Mouse (Mus musculus) kidney, postnatal 4 days (tissue): ENCODE data around the gene Rsph3a.

Experiments used
- DNase-seq, 2 experiments: peaks; one replicate each; pipeline ENCODE4 v3.0.0; 2021; ENCODE audit warnings: mixed read lengths in 2 of 2

Rsph3a gene

DNA sequence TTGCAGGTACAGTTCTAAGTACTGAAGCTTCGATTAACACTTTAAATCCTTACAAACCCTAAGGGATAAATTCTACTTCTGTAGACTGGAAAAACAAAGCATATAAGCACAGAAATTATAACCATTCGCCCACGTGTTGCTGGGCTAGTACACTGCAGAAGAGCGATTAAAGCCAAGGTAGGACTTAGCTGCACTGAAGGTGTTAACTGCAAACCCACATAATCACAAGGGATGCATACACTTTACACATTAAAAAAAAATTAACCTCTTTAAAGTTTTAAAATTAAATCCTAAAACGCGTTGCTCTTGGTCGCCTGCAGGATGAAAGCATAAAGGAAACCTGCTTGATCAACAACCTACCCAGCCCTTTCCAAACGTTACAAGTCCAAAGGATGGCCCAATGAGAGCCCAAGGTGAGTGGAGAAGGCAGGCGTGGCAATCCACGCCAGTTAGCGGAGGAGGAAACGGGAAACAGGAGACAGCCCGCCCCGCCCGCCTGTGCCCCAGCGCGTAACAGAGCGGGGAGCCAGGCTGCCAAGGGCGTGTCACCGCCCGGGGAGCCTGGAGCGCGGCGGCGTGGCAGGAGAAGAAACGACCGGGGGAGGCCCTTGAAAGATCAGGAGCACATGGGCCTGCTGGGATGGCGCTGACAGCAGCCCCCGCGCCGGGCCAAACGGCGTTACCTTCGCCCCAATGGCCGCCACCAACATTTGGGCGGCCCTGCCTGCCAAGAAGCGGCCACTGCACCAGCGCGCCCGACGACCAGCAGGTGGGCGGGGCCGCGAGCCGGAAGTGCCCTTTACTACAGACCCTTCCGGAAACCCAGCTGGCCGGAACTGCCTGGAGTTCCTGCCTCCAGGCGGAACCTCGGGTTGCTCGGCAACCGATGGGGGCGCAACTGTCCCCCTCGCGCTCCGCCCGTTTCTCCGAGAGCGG, at the start of gene Rsph3a:
TSS of gene Rsph3a (plus strand) at position 498 of the 936 bp plus-strand sequence.
- DNase-seq: peak; percentile 90 to 95

DNA sequence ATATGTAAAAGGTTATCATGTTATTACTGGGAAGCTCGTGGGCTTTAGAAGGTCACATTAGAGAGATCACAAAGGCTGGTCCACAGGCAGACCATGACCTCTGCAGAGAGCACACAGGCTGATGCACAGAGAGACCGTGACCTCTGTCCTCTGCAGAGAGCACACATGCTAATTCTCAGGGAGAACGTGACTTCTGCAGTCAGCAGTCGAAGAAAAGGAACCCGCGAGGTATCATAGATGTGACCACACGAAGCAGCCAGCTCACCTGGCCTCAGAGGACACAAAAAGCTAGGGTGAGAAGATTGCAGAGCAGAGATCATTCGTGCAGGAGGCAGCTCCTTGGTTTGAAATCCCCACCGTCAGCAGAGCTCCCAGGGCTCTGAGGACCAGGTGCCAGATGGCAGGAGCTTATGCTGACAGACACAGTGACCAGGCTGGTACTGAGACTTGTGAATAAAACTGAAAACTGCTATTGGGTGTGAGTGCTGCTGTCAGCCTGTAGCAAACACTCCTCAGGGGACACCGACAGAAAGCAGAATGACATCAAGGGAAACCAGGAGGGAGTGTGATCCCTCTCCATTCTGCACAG, 49.3 kb upstream of the Rsph3a start:
- no peak for DNase-seq

DNA sequence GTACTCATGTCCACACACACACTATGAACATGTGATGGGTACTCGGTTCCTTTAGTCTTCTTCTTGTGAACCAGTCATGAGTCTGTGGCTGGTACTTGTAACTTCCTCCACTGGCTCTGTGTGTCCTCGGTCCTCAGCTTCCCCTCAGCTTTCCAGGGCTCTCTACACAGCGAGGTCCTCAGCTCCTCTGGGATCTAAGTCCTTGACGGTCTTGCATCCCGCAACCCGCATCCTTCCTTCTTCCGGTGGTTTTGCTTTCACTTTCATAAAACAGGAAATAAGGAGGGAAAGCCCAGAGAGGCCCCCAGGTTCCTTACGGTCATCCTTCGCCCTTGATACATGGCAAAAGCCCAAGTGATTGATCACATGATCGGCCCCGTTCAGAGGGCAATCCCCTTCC, 48.3 kb upstream of the Rsph3a start:
- no peak for DNase-seq

DNA sequence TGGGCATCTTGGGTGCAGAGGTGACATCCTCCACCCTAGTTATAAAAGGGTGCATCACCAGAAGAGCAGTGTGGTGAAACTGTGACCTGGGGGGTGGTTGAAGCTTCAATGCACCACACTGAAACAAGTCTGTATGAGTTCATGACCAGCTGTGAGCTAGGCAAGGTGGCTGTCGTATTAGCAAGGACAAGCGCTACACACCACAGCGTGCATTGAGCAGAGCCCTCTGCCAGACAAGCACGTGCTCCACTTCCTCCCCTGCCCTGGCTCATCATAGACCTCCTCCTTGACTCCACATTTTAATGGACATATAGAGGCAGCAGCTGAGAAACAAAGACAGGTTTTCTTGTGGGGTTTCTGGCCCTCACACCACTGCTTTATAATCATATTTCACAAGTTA, 47.7 kb upstream of the Rsph3a start:
- DNase-seq: no peak

DNA sequence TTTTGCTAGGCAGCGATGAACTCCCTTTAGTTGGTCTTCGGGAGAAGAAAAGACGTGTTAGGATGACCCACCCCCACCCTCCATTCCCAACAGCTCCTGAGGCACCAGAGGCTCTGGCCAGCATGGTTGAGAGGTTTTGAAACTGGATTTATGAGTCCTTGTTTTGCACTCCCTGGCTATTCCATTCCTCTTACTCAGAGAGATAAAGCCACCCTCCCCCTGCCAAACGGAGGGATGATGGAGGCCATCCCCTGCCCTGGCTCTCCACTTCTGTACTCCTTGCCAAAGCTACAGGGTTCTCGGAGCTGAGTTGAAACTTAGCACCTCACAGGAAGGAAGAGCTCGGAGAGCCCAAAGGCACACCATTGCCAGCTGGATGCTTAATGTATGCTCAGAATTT, 46.2 kb upstream of the Rsph3a start:
- DNase-seq: peak in 1 of 2 experiments; percentile 37

DNA sequence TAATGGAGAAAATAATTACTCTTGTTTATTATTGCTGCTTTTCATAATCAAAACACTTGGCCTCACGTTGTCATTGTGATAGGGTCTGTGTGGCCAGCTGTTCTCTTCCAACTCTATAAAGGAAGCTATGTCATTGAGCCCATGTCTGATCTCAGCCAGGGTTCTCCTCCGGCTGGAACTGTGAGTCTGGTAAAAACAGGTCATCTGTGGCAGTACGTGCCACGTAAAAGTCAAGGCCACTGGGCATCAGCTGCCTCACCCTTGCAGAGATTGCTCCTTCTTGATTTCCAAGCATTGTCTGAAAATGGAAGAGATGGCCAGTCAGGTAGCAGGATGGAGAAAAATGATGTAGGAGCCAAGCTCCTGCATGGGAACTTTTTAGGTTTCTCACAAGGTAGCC, 45.5 kb upstream of the Rsph3a start:
- DNase-seq: no peak

DNA sequence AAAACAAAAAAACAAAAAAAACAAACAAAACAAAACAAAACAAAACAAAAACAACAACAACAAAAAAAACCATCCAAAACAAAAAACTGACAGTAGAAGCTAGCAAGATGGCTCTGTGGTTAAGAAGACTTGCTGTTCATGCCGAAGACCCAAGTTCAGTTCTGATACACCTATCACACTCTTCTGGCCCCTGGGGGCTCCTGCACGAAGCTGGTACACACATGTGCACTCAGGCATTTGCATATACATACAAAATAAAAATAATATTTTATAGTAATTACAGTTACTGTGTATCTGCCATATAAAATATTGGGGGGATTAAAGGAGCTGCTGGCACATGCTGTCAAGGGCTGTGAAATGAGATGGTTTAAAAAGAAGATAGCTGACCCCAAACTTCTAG, 43.9 kb upstream of the Rsph3a start:
- no peak for DNase-seq

DNA sequence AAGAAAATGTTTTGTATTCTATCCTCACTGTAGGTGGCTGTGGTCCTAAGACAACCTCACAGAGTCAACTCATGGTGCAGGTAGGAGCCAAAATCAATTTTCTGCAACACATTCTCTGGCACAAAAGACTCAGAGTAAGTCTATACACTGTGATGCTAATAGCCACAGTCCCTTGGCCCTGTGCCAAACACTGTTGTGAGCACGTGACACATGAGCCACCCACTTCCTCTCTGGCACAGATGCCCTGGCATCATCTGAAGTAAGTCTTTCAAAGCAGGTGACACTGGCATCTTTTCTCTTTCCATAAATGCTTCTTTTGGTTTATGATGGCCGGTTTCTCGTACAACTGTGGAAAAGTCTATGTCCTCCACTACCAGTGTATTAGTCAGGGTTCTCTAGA, 43.1 kb upstream of the Rsph3a start:
- DNase-seq: peak in 1 of 2 experiments; percentile 43

DNA sequence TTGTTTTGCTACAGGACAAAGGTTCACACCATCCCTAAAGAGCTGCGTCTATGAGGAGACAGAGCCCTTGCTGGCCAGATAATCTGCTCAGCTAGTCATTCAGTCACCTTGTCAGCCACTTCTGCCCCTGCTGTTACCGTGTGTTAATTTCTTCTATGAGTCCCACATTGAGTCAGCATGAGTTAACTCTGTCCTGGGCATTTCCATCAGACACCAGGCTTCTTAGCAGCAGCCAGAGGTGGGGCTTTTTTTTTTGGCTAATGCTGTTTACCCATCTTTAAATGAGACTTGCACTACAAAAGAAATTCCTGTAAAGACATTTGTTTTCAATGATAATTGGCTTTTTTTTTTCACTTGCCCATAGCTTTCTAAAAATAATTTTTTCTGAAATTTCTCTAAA, 40.4 kb upstream of the Rsph3a start:
- DNase-seq: no peak

DNA sequence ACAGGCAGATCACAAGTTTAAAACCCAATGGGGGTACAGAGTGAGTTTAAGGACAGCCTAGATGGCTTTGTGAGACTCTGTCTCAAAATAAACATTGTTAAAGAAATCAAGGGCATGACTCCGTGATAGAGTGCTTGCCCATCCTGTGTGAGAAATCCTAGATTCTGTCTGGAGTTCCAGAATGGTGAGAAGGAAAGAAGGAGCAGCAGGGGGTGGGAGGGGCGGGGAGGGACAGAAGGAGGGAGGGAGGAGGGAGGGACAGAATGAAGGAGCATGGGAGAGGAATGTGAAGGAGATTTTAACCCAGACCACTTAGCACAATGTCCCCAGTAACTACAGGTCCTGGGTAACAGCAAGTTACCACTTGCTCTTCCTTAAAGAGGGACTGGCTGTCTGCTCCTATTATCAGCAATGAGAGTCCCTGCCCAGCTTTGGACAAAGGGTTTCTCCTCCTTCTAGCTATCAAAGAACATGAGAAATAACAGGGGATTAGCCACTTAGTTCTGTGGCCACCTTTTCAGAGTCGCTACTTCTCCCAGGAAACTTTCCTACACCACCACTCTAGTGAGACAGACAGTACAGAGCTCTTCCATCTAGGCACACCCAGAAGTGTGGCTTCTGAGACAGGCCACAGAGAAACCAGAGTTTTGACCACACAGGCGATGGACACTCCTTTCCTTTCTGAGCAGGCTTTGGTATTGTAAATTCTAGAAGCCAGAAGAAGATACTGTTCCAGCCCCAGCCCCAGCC, 39.3 kb upstream of the Rsph3a start:
- no peak for DNase-seq

DNA sequence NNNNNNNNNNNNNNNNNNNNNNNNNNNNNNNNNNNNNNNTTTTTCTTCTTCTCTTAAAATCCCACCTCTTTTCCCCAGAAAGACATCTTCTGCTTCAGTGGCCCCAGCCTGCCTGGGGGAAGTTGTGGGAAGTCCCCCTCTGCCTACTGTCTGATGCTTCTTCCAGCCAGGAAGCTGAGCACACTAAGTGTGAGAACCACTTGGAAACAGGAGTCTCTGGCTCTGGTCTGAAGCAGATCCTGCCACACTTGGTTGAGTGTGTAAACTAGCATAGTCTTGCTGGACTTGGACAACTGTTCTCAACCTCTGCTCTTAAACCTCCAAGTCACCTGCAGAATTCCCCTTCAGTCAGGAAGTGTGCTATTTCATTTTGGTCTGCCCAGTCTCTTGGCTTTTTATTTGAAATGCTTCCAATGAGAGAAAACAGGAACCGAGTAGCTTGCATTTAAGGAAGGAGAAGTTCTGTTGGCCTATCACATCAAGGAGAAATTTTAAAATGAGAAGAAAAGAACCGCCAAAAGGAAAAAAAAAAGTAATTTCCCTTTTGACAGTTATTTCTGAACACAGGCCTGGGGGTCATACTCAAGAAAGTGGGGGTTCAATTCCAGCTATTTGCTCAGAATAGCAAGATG, 30.7 kb upstream of the Rsph3a start:
- no peak for DNase-seq

DNA sequence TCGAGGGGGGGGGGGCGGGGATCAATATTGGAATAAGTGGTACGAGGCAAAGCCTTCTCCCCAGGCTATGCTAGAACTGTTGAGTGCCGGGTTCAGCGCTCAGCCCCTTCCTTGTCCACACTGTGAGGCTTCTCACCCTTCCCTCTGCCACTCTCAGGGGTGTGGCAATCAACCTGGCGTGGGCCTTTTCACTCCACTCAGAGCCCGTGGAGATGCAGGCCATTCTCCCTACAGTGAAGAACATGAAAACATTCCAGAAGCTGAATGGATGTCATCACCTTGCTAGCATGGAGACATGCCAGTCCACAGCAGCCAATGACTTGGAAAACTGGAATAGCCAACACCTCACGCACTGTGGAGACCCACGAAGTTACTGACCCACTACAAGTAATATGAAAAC, 29.6 kb upstream of the Rsph3a start:
- DNase-seq: no peak

DNA sequence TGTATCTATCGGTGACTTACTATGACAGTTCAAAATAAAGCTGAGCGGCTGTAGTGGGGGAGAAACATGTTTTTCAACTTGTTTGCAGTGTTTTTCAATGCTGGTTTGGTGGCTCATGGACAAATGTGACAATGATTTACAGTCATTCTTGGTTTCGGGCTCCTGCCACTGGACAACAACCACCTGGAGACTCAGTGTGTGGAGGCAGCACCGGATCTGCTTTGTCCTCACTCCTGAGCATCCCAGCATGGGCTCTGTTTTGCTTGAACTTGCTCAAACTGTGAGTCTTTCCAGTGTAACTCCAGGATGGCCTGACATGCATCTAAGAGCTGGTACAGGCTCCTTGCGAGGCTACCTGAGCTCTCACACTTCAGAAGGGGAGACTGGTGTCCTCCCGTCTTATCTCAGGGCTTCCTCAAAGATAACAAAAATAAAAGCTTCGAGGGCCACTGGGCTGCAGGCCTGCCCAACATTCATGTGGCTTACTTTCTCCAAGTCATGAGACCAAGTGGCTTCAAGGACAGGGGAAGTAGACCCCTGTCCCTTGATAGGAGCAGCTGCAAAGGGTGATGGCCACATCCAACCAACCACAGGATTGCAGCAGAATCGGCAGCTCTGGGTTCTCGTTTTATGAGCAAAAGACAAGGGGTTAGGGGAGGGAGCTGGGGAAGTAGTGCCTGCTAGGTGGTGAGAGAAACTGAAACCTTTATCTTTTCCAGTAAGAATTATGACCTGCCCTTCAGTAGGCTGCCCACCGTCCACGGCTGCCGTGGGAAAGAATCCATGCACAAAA, 28.4 kb upstream of the Rsph3a start:
- DNase-seq: peak; percentile 35 to 58

DNA sequence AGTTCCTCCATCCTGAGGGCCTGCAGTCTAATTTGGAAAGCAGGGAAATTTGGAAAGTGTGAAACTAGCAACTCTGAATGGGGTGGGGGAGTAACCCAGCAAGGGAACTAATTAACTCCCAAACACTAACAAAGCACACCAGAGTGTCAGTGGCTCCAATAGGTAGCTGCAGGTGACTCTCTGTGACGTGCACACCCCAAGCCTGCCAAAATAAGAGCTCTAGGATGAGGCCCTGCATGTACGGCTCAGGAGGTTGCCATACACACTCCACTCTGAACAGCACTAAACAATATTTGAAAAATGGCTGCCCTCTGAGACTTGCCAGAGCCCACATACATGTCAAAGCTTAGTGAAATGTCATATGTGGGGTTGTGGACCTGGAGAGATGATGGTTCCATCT, 27.1 kb upstream of the Rsph3a start:
- DNase-seq: peak in 1 of 2 experiments; percentile 28

DNA sequence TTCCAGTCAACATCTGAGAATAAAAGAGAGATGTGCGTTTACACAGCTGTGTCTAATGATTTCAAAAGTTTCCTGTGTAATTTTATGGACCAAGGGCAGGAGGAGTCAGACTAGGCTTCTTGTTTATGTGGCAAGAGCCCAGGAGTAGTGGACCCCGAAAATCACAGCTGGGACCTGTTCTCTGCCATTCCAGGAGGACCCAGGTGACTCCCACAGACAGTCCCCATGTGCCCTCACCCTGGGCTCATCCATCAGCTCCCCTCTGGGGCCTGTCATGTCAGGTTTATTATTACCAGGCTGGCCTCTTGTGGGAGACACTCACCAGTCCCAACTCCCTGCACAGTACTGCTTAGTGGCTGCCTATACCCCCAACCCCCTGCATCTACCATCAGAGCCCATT, 26.2 kb upstream of the Rsph3a start:
- peak; percentile 52 to 66 for DNase-seq

DNA sequence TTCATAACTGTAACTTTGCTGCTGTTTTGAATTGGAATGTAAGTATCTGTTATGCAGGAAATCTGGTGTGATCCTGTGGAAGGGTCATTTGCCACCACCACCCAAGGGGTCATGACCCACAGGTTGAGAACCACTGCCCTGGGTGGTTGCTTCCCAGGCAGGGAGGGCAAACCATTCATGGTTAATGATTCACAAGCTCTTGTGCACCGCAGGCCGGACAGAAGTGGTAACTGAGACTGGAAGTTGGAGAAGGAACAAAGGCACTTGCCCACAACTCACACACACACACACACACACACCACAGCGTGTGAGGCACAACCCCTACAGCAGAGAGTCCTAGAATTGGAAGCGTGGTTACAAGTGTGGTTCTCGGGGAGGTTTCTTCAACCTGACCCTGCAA, 22.9 kb upstream of the Rsph3a start:
- peak; percentile 26 to 60 for DNase-seq

DNA sequence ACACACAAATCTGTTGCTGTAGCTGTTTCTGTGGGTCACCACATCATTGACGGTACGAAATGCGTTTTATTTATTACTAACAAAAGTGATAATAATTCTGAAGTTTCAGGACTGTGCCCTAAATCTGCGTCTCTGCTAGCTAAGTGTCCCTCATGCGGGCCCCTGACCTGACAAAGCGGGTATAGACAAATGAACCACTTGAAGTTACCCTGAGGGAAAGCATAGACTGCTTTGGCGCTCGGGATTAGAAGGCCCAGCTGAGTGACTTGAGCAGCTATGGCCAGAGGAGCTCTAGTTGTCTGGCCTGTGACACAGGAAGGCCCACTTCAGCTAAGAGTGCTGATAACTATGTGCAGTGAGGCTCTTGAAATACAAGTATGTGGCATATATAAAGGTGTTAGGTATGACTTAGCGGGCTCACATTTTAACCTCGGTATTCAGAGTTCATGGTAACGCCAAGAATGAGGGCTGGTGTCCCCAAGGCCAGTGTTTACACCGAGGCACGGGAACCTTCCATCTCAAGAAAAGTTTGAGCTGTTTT, 21.2 kb upstream of the Rsph3a start:
- no peak for DNase-seq

DNA sequence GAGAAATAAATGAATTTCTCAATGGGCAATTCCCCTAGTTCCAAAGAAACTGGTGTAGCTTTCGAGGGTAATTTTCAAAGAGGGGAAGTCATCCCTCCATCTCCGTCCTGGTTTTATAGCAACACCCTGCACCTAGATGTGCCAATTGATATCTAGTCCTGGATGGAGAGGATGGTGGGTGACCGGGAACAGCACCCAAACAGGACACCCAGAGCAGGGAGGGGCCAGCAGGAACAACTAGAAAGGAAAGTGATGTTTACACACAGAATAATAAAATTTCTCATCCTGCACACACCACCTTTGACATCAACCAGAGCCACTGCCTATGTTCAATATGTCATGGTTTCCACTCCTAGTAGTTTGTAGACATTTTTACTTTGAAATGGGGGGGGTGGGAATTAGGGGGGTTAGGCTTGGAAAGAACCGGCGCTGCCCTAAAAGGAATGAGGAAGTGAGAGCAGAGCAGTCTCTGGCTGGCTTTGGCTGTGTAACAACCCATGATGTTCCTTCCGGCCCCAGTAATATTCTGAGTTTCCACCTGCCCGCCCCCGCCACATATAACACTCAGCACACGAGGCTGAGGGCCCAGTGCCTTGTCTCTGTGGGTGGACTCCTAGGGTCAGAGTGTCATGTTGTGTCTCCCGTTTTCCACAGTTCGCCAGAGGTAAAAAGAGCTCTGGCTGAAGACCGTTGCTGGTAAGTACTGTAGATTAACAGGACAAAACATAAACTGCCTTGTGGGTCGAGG, 19.8 kb upstream of the Rsph3a start, which contains the start of gene Tagap:
TSS of gene Tagap (plus strand) at position 588 of the 748 bp plus-strand sequence.
- DNase-seq: peak in 1 of 2 experiments; percentile 30

DNA sequence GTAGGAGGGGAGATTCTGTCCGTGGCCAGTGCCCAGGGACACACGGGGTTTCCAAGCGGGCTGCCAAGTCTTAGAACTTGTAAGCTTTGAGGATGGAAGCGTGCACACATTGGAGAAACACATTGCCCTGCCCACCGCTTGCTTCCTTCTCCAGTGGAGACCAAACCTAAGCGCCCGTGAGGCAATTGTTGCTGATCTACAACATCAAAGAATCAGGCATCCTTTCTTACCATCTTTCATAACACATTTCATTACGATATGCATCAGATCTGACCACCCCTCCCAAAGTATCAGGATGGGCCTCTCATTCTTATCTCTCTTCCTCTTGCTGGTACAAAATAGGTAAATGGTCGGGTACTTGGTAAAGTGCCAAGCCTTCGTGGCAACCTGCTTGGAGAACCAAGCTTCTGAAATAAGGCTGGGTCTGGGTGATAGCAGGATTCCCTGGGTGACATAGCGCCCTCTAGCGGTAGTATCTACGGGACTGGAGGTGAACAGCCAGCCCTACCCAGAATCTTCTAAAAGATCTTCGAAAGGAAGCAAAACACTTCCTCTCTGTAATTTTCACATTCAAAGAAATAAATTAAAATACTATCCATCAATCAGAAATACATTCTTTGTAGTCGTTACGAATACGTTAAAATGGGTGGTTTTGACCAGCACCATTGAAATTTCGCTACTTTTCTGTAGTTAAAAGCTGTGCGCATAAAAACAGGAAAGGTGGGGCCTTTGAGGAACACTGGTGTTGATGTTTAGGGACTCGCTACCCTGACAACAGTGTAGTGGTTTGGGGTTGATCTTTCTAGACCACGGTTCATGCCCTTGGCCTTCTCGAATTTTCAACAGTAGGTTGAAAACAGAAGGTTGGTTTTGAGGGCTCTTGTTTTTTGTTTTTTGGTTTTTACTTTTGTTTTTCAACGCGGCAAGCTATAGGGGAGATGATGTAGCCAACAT, 17.6 kb upstream of the Rsph3a start:
- DNase-seq: peak; percentile 82 to 86

DNA sequence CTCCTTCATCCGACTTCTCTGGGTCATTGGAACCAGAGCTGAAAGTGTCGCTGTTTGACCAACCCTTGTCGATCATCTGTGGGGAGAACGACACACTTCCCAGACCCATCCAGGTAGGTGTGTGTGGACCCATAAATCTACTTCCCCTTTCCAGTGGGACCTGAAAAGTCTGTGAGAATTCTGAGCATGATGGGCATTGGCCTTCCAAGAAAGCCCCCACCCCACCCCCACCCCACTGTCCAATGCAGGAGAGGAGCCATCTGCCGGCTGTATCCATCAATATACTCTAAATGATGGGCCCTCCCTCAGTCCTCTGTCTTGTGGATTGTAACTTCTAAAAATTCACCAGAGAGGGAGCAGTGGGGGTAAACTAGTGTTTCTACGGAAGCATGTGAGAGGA, 16.8 kb upstream of the Rsph3a start:
- DNase-seq: no peak
